Mouse (Mus musculus) E14TG2a.4 (cell line): ENCODE results near the gene Fam110c.

ENCODE experiments used
- CTCF ChIP-seq: conservative IDR thresholded peaks from 2 replicates; pipeline ENCODE4 v1.5.1; 2014; ENCODE audit warnings: low read length
- POU5F1 ChIP-seq: IDR thresholded peaks from 2 replicates; pipeline ENCODE4 v1.6.1; 2014; ENCODE audit warnings: low read length, borderline replicate concordance

DNA sequence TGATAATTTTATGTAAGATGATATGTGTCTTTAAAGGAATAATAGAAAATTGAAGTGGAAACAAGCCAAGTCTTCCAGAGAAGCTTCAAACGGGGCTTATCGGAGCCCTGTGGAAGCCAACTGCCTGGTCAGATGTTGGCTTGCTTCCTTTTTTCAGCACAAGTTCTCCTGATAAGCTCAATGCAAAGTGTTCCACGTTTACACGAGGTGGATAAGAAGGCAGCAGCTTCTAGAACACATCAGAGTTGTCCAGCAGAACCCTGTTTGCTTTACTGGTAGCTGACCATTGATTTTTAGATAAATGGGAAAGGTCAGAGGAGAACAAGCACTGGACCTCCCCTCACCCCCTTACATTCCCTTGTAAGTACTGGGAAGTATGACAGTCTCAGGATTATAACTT is 9.3 kb downstream of the Fam110c start:
- TF ChIP-seq CTCF (no peak), POU5F1 (no peak)
